Mouse (Mus musculus): ENCODE measurements around the gene Mroh9. TPM values are rescaled to one million over a fixed set of nuclear protein-coding genes. Genes with fewer than 3 reads are reported as not detected.

The Mroh9 gene
- polyA plus RNA-seq, 1 experiment from 2014 or later, result not detected

DNA sequence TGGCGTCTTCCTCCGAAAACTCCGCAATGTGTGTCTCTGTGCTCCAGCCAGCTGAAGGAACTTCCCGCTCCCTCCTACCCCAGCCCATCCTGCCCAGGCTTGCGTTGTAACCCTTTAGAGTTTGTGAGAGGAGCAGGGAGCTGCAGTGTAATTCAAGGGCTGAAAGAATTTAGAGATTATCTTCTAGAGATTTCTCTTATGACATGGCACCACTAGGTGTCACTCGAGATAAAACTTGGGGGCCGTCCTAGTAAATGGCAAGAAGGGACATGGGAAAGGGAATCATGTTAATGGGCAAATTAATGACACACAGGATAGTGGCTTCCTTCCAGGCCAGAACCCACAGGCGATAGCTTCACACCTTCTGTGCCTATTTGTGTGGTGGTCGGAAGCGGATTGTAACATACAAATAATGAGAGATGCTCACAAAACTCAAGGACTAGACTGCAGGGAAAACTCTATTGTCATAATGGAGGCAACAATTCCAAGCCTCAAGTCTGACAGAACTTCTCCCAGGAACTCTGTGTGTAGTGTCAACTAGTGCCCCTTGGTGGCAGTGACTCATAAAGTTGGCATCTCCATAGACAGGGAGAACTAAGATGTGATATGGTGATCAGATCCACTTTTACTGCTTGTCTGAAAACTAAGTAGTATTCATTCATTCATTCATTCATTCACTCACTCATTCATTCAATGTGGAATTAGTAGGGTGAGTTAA is 6.1 kb upstream of the Mroh9 start:
- ATAC-seq (ENCODE audit: low read depth), result no peak
- H3K4me3 ChIP-seq (ENCODE audit: low read depth, low read length), result no peak overlapping the region
- H3K9me3 ChIP-seq (replicated peaks; ENCODE audit: control insufficient read depth, low read length), result no peaks in the 10 kb centered on the region
- H3K27me3 ChIP-seq (ENCODE audit: control insufficient read depth, insufficient read depth, low read depth, low read length), result no peaks in the 10 kb centered on the region
- no peaks in the 10 kb centered on the region for H3K4me1 ChIP-seq (ENCODE audit: control insufficient read depth, low read depth, low read length)
- H3K9ac ChIP-seq (ENCODE audit: low read depth, low read length), result no peak overlapping the region
- H3K36me3 ChIP-seq (ENCODE audit: control insufficient read depth, insufficient read depth), result no peaks in the 10 kb centered on the region
- H3K4me2 ChIP-seq (ENCODE audit: low read depth, low read length), result no peak overlapping the region
- H3K27ac ChIP-seq (ENCODE audit: low read length), result no peak overlapping the region
- 44% methylated on average over 10 of the region's 10 CpGs for WGBS (ENCODE audit: insufficient replicate concordance)

GRCm38 (mm10) chr1:163070502-163070901 is 15.0 kb downstream of the Mroh9 start:
- Histone ChIP-seq H3K4me2 (ENCODE audit: low read depth, low read length) (no peak overlapping the region), H3K27me3 (ENCODE audit: control insufficient read depth, insufficient read depth, low read depth, low read length) (no peaks in the 10 kb centered on the region), H3K9me3 (replicated peaks; ENCODE audit: control insufficient read depth, low read length) (no peaks in the 10 kb centered on the region), H3K36me3 (ENCODE audit: control insufficient read depth, insufficient read depth) (no peaks in the 10 kb centered on the region), H3K4me1 (ENCODE audit: control insufficient read depth, low read depth, low read length) (no peaks in the 10 kb centered on the region), H3K27ac (ENCODE audit: low read length) (no peak overlapping the region), H3K9ac (ENCODE audit: low read depth, low read length) (no peak overlapping the region), H3K4me3 (ENCODE audit: low read depth, low read length) (no peak overlapping the region)
- WGBS (ENCODE audit: insufficient replicate concordance), result 3% methylated on average over 1 of the region's 1 CpGs
- no peak for ATAC-seq (ENCODE audit: low read depth)

- H3K27me3 ChIP-seq (ENCODE audit: control insufficient read depth, insufficient read depth, low read depth, low read length), result no peaks in the 10 kb centered on the region
- 60% methylated on average over 3 of the region's 3 CpGs for WGBS (ENCODE audit: insufficient replicate concordance)
Measured at GRCm38 (mm10) chr1:163060381-163060780, 25.1 kb downstream of the Mroh9 start.

GRCm38 (mm10) chr1:163057363-163057762 is 28.1 kb downstream of the Mroh9 start:
- no peak for ATAC-seq (ENCODE audit: low read depth)
- no peaks in the 10 kb centered on the region for H3K27me3 ChIP-seq (ENCODE audit: control insufficient read depth, insufficient read depth, low read depth, low read length)
- 26% methylated on average over 2 of the region's 2 CpGs for WGBS (ENCODE audit: insufficient replicate concordance)
- H3K27ac ChIP-seq (ENCODE audit: low read length), result no peak overlapping the region
- no peak overlapping the region for H3K4me2 ChIP-seq (ENCODE audit: low read depth, low read length)
- no peak overlapping the region for H3K9ac ChIP-seq (ENCODE audit: low read depth, low read length)
- no peaks in the 10 kb centered on the region for H3K9me3 ChIP-seq (replicated peaks; ENCODE audit: control insufficient read depth, low read length)
- no peaks in the 10 kb centered on the region for H3K4me1 ChIP-seq (ENCODE audit: control insufficient read depth, low read depth, low read length)
- H3K4me3 ChIP-seq (ENCODE audit: low read depth, low read length), result no peak overlapping the region
- H3K36me3 ChIP-seq (ENCODE audit: control insufficient read depth, insufficient read depth), result no peaks in the 10 kb centered on the region

More at GRCm38 (mm10) chr1:163060381-163060780, 25.1 kb downstream of the Mroh9 start:
- no peaks in the 10 kb centered on the region for H3K4me1 ChIP-seq (ENCODE audit: control insufficient read depth, low read depth, low read length)
- no peaks in the 10 kb centered on the region for H3K36me3 ChIP-seq (ENCODE audit: control insufficient read depth, insufficient read depth)
- no peak overlapping the region for H3K9ac ChIP-seq (ENCODE audit: low read depth, low read length)
- no peak for ATAC-seq (ENCODE audit: low read depth)
- no peaks in the 10 kb centered on the region for H3K9me3 ChIP-seq (replicated peaks; ENCODE audit: control insufficient read depth, low read length)
- H3K4me3 ChIP-seq (ENCODE audit: low read depth, low read length), result no peak overlapping the region
- no peak overlapping the region for H3K4me2 ChIP-seq (ENCODE audit: low read depth, low read length)
- H3K27ac ChIP-seq (ENCODE audit: low read length), result no peak overlapping the region

DNA sequence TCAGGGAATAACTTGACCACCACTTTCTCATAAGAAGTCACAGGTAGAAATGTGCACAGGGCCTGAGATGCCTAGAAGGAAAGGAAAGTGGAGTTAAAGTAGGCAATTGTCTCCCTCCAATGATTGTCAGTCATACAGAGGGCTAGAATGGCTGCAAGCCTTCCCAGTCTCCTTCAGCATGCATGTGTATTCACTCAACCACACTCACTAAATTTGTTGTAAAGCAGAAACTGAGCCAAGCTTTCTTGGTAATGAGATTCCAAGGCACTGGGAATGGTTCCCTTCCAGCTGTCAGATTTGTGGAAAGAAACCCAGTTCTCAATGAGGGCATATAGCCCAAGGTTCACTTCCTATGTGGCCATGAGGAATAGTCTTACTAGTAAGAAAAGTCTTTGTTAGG is 29.8 kb downstream of the Mroh9 start:
- no peak for ATAC-seq (ENCODE audit: low read depth)
- Histone ChIP-seq H3K4me1 (ENCODE audit: control insufficient read depth, low read depth, low read length) (no peaks in the 10 kb centered on the region), H3K9ac (ENCODE audit: low read depth, low read length) (no peak overlapping the region), H3K36me3 (ENCODE audit: control insufficient read depth, insufficient read depth) (no peaks in the 10 kb centered on the region), H3K9me3 (replicated peaks; ENCODE audit: control insufficient read depth, low read length) (no peaks in the 10 kb centered on the region), H3K27me3 (ENCODE audit: control insufficient read depth, insufficient read depth, low read depth, low read length) (no peaks in the 10 kb centered on the region), H3K4me2 (ENCODE audit: low read depth, low read length) (no peak overlapping the region), H3K27ac (ENCODE audit: low read length) (no peak overlapping the region), H3K4me3 (ENCODE audit: low read depth, low read length) (no peak overlapping the region)

DNA sequence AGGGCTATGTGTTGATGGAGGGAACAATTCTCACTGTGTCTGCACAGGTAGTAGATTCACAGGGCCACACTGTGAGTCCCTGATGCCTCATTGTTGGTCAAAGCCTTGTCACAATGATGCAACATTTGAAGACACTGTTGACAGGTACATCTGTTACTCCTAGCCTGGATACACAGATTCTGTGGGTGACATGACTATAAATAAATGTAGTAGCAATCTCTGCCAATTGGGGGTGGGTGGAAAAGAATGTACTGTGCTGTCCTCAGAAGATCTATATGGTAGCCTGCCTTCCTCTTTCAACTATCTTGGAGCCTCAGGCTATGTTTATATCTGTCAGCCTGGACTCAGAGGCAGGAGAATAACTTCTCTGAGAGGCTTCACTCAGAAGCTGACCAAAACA is 62.4 kb downstream of the Mroh9 start:
- ATAC-seq (ENCODE audit: low read depth), result no peak
- no peak overlapping the region for H3K4me3 ChIP-seq (ENCODE audit: low read depth, low read length)
- H3K9me3 ChIP-seq (replicated peaks; ENCODE audit: control insufficient read depth, low read length), result no peaks in the 10 kb centered on the region
- no peaks in the 10 kb centered on the region for H3K36me3 ChIP-seq (ENCODE audit: control insufficient read depth, insufficient read depth)
- H3K9ac ChIP-seq (ENCODE audit: low read depth, low read length), result no peak overlapping the region
- H3K27me3 ChIP-seq (ENCODE audit: control insufficient read depth, insufficient read depth, low read depth, low read length), result no peaks in the 10 kb centered on the region
- no peak overlapping the region for H3K27ac ChIP-seq (ENCODE audit: low read length)
- H3K4me2 ChIP-seq (ENCODE audit: low read depth, low read length), result no peak overlapping the region
- H3K4me1 ChIP-seq (ENCODE audit: control insufficient read depth, low read depth, low read length), result no peaks in the 10 kb centered on the region

DNA sequence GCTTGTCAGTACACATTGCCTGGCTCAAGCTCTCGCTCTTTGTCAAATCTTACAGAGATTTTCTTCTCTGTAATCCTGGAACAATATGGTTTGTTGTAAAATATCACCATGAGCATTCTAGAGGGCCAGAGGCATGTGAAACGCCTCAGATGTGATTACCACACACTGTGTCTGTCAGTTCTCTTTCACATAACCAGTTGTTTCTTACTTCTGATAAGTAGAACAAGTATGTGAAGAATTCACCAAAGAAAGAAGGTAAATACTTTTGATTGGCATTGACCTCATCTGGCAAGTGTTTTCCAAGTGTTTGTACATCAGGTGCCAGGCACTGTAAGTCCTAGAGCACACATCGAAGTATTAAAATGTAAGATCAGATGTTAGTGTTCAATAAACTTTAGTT is 76.2 kb downstream of the Mroh9 start:
- no peak for ATAC-seq (ENCODE audit: low read depth)
- no peak overlapping the region for H3K4me3 ChIP-seq (ENCODE audit: low read depth, low read length)
- no peaks in the 10 kb centered on the region for H3K4me1 ChIP-seq (ENCODE audit: control insufficient read depth, low read depth, low read length)
- 43% methylated on average over 3 of the region's 3 CpGs for WGBS (ENCODE audit: insufficient replicate concordance)
- no peaks in the 10 kb centered on the region for H3K36me3 ChIP-seq (ENCODE audit: control insufficient read depth, insufficient read depth)
- H3K9ac ChIP-seq (ENCODE audit: low read depth, low read length), result no peak overlapping the region
- H3K27me3 ChIP-seq (ENCODE audit: control insufficient read depth, insufficient read depth, low read depth, low read length), result no peaks in the 10 kb centered on the region
- H3K9me3 ChIP-seq (replicated peaks; ENCODE audit: control insufficient read depth, low read length), result no peaks in the 10 kb centered on the region
- no peak overlapping the region for H3K27ac ChIP-seq (ENCODE audit: low read length)
- no peak overlapping the region for H3K4me2 ChIP-seq (ENCODE audit: low read depth, low read length)

DNA sequence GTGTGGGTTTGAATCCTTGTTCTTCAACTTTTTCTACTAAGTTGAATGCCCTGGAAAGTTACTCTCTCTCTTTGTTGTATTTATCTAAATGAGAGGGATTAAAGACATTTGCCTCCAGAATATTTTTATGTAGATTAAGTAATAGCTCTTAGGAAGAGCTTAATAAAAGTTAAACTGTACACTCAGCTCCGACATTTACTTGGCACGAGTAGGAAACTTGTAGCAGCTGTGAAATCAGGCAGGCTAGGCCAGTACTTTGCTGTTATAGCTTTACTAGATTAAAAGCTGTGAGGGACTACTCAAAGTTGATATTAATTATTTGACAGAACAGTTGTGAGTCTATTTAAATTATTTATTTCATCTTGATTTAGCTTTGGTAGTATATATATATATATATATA is 82.0 kb downstream of the Mroh9 start:
- H3K36me3 ChIP-seq (ENCODE audit: control insufficient read depth, insufficient read depth), result no peaks in the 10 kb centered on the region
- no peak overlapping the region for H3K27ac ChIP-seq (ENCODE audit: low read length)
- no peak overlapping the region for H3K4me2 ChIP-seq (ENCODE audit: low read depth, low read length)
- 52% methylated on average over 2 of the region's 2 CpGs for WGBS (ENCODE audit: insufficient replicate concordance)
- H3K9ac ChIP-seq (ENCODE audit: low read depth, low read length), result no peak overlapping the region
- ATAC-seq (ENCODE audit: low read depth), result no peak
- no peaks in the 10 kb centered on the region for H3K9me3 ChIP-seq (replicated peaks; ENCODE audit: control insufficient read depth, low read length)
- no peaks in the 10 kb centered on the region for H3K4me1 ChIP-seq (ENCODE audit: control insufficient read depth, low read depth, low read length)
- H3K4me3 ChIP-seq (ENCODE audit: low read depth, low read length), result no peak overlapping the region
- no peaks in the 10 kb centered on the region for H3K27me3 ChIP-seq (ENCODE audit: control insufficient read depth, insufficient read depth, low read depth, low read length)

DNA sequence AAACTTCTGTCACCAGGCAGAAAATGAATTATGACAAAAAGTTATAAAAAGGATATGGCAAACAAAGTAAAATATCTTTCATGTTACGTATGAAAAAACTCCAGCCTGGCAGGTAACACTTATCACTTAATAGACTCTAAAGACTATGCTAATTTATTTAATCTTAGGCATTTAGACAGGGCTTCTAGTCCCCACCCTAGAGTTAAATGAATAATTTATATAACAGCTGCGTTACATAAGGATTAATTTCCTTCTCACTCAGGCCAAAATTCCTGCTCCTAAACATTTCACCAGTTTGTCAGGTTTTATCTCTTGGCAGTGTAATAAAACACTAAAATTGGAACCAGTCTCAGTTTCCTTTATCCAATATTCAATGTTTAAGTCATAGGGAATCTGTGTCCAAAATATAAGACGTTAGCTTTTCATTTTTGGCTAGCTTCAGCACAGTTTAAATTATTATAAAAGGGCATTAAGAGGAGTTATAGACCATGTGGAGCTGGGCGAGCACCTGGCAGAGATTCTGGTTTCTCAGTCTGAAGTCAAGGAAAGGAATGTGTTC is 84.1 kb downstream of the Mroh9 start:
- Histone ChIP-seq H3K27me3 (ENCODE audit: control insufficient read depth, insufficient read depth, low read depth, low read length) (no peaks in the 10 kb centered on the region), H3K36me3 (ENCODE audit: control insufficient read depth, insufficient read depth) (no peaks in the 10 kb centered on the region), H3K4me3 (ENCODE audit: low read depth, low read length) (no peak overlapping the region), H3K9ac (ENCODE audit: low read depth, low read length) (no peak overlapping the region), H3K27ac (ENCODE audit: low read length) (no peak overlapping the region), H3K4me1 (ENCODE audit: control insufficient read depth, low read depth, low read length) (no peaks in the 10 kb centered on the region), H3K9me3 (replicated peaks; ENCODE audit: control insufficient read depth, low read length) (no peaks in the 10 kb centered on the region), H3K4me2 (ENCODE audit: low read depth, low read length) (no peak overlapping the region)
- 48% methylated on average over 4 of the region's 4 CpGs for WGBS (ENCODE audit: insufficient replicate concordance)
- ATAC-seq (ENCODE audit: low read depth), result no peak
